Mouse (Mus musculus): ENCODE measurements around the gene Socs7. TPM values are rescaled to one million over a fixed set of nuclear protein-coding genes. Genes with fewer than 3 reads are reported as not detected.
"Not testable (repeated sequence)": the region's sequence is repeated elsewhere in the genome, so short reads cannot be mapped to it uniquely, and the experiment has no call there.

Socs7 gene
- polyA plus RNA-seq (2012; rRNA removed), result 9.1 and 9.7 TPM in 2 replicates

DNA sequence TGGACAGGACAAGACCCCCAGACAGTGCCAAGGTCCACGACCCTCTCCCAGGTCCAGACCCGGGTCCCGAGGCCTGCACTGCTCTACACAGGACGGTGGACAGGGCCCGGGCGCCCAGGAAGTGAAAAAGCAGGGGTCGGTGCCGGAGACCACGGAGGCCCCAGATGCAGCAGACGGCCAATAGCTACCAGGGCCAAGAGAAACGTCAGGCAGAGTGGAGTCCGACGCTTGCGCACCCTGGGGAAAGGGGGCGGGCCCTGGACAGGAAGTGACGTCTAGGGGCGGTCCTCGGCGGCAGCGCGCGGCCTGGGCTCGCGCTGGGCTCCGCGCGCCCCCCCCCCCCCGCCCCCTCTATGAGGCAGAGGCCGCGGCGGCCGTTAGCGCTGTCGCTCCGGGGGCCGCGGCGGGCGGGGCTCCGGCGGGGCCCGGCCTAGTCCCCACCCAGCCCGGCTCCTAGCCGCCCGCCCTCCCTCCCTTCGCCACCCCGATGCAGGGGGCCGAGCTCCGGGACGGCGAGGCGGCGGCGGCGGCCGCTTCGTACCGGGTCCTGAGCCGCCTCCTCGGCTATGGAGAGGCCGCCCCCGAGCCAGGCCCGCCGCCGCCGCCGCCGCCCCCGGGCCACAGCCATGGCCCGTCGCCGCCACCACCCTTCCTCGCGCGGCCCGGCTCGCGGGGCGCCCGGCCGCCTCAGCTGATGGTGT lies at the start of gene Socs7:
Gene Socs7, plus strand, starts transcription at position 604 of the 701 bp plus-strand sequence.
- peak; percentile 79 for DNase-seq (ENCODE audit: low spot score)

DNA sequence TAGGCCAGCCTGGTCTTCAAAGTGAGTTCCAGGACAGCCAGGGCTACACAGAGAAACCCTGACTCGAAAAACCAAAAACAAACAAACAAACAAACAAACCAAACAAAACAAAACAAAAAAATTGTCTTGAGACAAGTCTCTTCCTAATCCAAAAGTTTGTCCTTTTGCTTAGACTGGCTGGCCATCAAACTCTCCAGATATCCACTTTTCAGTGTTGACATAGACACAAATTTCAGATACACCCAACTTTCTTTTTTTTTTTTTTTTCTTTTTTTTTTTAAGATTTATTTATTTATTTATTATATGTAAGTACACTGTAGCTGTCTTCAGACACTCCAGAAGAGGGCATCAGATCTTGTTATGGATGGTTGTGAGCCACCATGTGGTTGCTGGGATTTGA lies 49.5 kb upstream of the Socs7 start:
- not testable (repeated sequence) for DNase-seq (ENCODE audit: low spot score)

DNA sequence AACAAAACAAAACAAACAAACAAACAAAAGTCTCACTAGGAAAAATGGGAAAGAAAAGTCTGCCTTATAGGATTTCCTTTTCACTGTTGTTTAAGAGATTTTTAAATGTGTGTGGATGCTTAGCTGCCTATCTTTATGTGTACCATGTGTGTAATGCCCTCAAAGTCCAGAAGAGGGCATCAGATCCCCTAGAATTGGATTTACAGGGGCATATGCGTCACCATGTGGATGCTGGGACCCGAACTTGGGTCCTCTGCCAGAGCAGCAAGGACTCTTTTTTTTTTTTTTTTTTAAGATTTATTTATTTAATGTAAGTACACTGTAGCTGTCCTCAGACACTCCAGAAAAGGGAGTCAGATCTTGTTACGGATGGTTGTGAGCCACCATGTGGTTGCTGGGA lies 48.2 kb upstream of the Socs7 start:
- DNase-seq (ENCODE audit: low spot score), result no peak

DNA sequence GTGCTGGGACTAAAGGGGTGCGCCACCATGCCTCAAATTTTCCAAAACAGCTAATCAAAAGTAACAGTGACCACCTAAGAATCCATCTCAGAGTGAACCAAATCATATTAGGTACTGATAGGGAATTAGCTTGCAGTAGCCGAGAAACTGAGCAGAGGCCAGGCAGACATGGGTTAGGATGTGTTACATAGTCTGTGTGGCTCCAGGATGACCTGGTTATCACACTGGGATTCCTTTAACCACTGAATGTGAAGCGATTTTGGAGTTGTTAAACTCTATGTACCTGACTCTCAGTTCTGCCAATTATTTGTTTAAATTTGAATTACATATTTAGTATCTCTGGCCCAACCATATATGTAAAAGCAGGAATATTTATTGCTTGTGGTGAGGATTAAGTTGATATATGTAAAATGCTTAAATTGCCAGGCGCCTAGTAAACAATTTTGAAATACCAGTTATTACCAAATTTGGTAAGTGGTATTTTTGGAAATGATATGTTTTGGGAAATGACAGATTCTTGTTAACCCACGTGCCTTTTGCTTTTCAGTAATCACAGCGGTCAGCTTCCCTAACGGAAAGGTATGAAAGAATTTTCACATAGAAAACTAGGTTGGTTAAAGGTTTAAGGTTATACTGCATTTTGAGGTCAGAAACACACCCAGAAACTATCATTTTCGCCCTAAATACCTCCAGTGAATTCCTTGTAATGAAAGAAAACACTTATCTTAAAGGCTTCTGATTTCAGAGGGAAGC lies 47.4 kb upstream of the Socs7 start:
- no peak for DNase-seq (ENCODE audit: low spot score)

DNA sequence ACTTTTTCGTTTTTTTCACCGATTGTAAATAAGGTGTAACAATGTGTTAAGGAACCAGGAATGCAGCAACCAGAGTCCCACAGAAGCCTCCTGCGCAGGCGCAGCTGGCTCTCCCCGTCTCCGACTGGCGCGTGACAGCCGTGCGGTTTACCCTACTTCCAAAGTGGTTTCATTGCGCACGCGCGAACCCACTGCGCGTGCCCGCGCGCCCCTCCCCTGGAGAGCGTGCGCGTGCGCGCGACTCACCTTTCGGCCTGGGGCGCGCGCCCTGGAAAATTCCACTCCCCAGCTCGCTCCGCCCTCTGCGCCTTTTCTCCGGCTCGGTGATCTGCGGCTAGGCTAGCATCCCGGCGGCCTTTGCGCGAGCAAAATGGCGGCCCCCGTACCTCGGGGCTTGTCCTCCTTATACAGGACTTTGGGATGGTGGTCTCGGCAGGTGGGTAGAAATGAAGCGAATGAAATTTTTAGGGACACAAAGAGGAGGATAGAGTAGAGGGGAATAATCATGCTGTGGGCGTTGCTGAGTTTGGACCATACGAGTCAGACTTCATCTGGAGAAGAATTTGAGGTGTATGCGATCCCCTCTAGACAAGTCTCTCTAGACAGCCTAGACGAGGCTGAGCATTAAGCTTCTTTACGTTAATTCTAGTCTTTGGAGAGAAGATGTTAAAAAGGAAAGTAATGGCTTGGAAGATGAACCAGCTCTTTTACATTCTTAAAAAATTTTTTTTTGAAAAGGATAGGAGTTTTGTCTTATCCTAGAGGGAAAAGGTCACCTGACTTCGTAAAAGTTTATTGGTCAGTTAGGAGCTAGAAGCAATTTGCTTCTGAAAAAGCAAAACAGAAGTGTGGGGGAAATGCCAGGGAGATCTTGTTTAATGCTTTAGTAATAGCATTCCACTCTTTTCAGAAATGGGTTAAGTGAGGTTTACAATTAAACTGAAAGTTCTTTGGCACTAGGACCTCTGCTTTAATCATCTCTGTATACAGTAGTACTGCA lies 46.5 kb upstream of the Socs7 start, which contains the start of gene Mrpl45:
Gene Mrpl45, plus strand, starts transcription at position 213 of the 1,000 bp plus-strand sequence.
- peak; percentile 97 for DNase-seq (ENCODE audit: low spot score)

DNA sequence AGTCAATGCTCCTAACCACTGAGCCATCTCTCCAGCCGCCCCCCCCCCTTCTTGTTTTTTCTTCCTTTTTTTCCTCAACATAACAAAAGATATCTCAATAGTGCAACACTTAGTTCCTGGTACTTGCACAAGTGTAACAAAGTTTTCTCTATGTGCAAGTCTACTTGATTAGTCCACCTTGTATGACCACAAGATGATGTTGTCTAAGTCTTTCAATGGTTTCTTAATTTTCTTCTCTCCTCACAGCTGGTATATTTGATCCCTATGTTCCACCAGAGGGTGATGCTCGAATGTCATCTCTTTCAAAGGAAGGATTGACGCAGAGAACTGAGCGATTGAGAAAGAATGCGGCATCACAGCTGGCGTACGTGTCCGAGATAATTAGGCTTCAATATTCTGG lies 41.2 kb upstream of the Socs7 start:
- DNase-seq (ENCODE audit: low spot score), result no peak

DNA sequence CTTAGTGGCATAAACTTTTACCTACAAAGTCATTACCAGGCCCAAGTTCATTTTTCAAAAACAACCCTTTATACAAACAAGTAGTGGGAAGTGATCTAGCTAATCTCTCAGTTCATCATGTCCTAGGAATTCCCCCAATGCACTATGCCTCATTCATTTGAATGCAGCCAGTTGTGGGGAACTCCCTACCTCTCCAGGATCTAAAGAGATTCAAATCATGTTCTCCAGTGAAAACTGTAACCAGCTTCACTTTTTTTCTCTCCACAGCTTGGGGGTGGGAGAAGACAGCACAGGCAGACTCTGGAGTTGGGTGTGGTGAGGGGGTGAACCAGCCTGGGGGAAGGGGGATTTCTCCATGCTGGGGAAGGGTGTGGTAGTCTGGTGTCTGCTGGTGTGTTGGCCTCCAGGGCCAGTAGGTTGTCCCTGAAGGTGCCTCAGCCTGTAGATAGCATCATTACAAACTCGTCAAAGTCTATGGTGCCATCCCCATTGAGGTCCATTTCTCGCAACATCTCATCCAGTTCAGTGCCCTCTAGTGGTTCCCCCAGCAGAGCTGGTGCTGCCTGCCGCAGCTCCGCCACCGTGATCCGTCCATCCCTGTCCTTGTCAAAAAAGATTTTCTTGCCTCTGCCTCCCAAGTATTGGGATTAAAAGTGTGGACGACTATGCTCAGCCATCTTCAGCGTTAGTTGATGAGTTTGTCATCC lies 40.3 kb upstream of the Socs7 start:
- DNase-seq (ENCODE audit: low spot score), result not testable (repeated sequence)

DNA sequence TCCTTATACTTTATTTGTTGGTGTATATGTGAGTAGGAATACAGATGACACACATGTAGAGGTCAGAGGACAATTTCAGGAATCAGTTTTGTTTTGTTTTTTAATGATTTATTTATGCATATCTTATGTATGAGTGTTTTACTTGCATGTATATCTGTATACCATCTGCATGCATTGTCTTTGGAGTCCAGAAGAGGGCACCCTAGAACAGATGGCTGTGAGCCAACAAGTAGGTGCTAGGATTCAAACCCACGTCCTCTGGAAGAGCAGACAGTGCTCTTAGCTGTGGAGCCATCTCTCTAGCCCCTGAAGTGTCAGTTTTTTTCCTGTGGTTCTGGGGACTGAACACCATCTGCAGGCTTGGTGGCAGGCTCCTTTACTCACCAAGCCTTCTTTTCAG lies 37.1 kb upstream of the Socs7 start:
- no peak for DNase-seq (ENCODE audit: low spot score)

DNA sequence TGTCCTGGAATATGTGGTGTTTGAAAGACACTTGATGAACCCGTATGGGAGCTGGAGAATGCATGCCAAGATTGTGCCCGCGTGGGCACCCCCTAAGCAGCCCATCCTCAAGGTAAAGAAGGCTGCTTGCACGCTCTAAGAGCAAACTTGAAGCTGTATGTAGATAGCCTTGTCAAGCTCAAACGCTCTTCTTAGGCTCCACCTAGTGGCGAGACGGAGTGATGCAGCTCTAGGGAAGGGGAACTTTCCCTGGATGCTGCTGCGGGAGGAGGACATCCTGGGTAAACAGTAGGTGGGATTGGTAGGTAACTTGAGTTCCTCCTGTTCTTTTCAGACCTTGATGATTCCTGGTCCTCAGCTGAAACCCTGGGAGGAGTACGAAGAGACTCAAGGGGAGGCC lies 34.2 kb upstream of the Socs7 start:
- DNase-seq (ENCODE audit: low spot score), result no peak

DNA sequence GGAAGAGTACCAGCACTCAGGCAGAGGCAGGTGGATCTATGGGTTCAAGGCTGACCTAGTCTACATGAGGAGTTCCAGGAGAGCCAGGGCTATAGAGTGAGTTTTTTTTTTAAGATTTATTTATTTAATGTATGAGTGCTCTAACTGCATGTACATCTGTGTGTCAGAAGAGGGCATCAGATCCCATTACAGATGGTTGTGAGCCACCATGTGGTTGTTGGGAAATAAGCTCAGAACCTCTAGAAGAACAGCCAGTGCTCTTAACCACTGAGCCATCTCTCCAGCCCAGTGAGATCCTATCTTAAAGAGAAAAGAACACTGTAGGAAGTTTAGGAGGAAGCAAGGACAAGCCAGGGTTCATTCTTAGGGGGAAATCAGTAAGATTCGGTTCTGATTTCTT lies 32.0 kb upstream of the Socs7 start:
- no peak for DNase-seq (ENCODE audit: low spot score)

DNA sequence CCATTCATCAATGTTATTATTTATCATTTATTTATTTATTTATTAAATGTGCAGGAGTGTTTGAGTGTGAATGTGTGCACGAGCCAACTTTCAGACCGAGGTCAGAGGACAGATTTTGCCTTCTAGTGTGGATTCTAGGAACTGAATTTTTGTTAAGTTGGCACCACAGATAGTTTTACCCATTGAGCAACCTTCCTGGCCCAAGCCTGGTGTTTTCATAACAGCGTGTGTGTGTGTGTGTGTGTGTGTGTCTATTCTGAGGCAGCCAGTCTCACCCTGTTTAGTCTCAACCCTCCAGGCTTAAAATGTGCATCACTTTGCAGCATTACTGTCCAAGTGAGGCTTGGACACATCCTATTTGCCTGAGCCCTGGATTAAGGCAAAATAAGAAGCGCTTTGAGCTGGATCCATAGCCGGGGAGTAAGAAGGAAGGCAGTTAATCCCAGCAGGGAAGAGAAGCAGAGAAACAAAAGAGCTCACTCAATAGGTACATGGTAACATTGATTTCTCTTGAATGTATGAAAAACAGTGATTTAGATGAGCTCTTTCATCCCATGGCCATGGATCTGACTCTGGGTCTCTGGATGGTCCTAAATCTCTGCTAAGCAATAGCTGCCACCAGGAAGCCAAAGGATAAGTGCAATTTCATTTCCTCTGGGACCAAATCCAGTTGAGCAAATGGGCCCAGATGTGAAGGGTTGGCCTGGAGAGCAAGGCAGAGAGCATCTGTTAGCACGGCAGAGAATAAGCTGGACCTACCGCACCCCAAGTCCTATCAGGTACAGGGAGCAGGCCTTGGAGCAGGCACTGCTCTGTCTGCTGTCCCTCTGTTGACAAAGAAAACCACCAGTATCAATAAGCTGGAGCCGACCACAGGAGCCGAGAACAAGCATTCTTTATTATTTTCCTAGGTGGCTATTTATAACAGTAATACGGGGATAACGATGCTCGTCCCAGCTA lies 30.8 kb upstream of the Socs7 start:
- DNase-seq (ENCODE audit: low spot score), result no peak

DNA sequence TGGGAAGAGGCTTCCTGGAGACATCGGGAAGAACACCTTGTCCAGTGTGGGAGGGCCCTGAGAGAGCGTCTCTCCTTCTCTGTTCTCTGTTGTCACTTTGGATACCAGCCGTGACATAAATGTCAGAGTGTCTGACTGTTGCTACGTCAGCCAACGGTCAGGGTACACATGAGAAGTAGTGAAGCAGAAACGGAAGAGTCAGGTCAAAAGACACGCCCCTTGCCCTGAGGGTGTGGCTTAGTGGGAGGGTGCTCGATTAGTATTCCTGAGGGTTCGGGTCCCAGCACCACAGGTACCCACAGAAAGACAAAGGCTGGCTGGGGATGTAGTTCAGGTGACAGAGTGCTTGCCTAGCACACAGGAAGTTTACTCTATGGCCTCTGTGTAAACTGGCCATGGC lies 29.3 kb upstream of the Socs7 start:
- DNase-seq (ENCODE audit: low spot score), result no peak

DNA sequence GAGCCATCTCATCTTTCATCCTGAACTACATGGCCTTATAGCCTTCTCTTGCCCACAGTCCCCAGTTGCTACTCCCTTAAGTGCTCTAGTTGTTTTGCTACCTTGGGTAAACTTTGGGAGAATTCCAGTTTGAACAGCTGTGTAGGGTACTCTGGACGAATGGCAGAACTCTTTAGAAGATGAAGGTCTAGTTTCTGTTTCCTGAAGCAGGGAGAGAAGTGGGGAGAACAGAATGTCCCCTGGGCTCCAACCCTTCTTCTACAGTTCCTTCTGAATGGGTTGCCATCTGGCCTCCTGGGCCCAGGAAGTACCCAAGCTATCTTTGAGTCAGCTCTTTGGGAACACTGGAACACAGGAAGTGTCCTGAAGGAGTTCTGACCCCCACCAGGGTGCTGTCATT lies 28.5 kb upstream of the Socs7 start:
- no peak for DNase-seq (ENCODE audit: low spot score)

DNA sequence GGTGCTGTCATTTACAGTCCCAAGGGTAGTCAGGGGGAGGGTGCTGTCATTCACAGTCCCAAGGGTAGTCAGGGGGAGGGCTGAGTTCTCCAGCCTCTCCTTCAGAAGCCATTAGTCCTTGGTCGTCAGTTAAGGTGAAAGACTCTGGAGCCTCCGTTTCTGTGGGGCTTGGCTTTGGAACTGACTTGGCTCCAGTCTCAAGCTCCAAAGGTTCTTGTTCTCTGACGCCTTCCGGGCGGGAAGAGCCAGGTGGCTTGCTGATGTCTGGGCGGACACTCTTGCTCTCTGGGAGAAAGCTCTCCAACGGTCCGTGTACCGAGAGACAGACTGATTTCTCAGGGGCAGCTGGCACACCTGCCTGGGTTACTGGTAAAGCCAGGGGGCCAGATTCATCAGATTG lies 28.0 kb upstream of the Socs7 start:
- DNase-seq (ENCODE audit: low spot score), result no peak

DNA sequence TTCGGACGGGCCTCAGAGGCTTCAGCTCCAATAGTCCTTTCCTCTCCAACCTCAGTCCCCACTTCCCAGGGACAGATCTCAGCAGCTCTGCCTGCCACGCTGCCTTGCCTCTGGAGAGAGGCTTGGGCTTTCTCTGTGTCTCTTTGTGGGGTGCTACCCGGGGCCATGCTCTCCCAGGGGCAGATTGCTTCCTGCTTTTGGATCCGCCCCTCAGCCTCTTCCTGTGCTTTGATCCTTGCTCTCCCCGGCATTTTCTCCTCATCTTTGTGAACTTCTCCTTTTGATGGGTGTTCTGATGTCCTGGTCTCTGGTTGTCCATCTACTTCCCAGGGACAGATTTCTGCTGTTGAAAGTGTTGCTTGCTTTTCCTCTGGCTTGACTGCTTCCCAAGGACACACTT lies 26.1 kb upstream of the Socs7 start:
- no peak for DNase-seq (ENCODE audit: low spot score)

DNA sequence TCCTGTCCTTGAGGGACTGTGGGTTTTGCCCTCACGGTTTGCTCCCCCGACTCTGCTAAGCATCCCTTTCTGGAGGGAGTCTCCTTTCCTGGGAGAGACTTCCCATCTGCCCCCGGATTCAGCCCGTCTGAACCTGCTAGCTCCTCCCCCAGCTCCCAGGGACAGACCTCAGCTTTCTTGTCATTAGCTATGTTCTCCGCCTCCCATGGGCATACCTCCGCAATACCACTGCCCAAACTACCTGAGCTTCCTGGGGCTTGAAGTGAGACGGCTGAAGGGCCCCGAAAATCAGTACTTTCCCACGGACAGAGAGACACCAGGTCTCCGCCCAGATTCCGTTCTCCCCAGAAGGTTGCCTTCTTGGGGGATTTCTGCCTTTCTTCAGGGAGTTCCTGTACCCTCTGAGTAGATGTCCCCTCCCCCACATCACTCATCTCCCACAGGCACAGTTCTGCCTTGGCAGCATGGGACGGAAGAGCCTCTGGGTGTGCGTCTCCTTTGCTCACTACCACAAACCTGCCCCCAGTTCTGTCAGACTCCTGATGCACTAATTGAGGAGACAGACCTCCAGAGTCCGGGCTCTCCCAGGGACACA lies 25.5 kb upstream of the Socs7 start:
- DNase-seq (ENCODE audit: low spot score), result no peak

DNA sequence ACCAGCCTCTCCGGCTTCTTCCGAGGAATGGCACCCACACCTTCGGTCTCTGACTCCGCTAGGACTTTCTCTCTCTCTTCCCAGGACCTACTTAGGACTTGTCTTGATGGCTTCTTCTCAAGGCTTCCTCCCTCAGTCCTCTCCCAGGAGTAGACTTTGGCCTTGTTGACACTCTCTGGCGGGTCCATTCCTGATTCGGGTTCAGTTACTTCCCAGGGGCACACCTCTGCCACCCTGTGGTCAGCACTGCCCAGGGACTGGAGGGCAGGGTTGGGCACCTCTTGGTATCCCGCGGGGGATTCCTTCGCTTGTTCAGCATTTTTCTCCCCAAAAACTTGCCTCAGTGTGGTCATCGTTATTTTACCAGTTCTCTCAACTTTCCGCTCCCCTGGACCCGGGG lies 25.0 kb upstream of the Socs7 start:
- DNase-seq (ENCODE audit: low spot score), result no peak

DNA sequence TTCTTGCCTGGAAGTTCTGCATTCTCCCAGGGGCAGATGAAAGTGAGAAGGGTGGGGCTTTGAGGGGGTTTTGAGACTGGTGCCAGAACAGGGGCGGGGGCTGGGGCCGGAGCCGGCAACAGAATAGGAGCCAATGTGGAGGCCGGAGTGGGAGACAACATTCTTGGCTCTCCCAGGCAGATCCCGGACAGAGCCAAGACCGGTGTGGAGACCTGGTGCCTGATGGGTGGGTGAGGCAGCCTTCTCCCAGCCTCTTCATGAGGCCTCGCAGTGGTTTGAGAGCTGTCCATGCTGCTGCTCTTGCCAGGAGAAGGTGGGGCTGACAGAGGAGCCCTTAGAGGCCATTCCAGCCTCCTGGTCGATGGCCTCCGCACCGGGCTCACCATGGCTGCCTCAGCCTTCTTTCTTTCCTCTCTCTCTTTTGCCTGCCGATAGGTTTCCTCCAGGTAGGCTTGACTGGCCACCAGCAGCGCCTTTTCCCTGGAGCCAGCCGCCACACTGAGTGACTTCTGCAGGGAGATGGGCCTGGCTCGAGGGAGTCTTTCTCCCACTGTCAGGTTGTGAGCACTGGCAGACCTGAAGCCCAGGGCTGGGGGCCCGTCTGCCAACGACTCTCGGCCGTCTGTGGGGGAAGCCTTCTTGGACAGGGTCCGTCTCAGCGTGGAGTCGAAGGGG lies 23.9 kb upstream of the Socs7 start:
- no peak for DNase-seq (ENCODE audit: low spot score)

DNA sequence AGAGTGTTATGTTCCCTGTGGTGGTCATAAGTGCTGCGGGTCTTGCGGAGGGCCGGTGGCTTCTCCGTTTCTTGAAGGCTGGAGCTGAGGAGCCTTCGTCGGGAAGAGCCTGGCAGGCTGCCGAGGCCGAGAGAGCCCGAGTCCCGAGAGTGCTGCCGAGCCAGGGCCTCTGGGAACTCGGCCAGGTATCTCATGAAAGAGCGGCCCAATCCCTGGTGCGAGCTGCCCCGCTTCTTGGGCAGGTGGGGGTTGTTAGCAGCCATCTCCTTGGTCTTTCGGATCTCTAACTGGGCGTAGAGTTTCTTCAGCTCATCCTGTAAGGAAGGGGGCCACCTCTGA lies 23.4 kb upstream of the Socs7 start:
- DNase-seq (ENCODE audit: low spot score), result peak; percentile 41
